Mouse (Mus musculus) forebrain, embryonic 14.5 days (tissue): Measurements from ENCODE around the gene Nrxn3. TPM values are rescaled to one million over a fixed set of nuclear protein-coding genes. Genes with fewer than 3 reads are reported as not detected.
A peak's percentile ranks its signal among the peaks of the same experiment; 100 is the strongest.

Experiments
- ATAC-seq: fragments of 200-750 bp; cut with Nextera tagmentation; 2 replicates; pipeline ENCODE4 v1.8.0; 2017; ENCODE audit warnings: mild to moderate bottlenecking, moderate library complexity
- DNase-seq: peaks from one replicate; pipeline ENCODE4 v3.0.0-alpha.2; 2015; ENCODE audit warnings: low spot score
- H3K27ac ChIP-seq: fragments of 300-500 bp; sonication (generic); 2 replicates; pipeline ENCODE4 v1.5.1; 2014; ENCODE audit warnings: low read depth, mild to moderate bottlenecking, control low read depth, low read length, moderate library complexity
- H3K27me3 ChIP-seq: fragments of 300-500 bp; sonication (generic); replicated peaks from 2 replicates; pipeline ENCODE4 v1.6.1; 2014; ENCODE audit warnings: low read length, control low read depth, mixed read lengths; ENCODE audit not compliant: control insufficient read depth, insufficient read depth
- H3K36me3 ChIP-seq: fragments of 300-500 bp; sonication (generic); 2 replicates; pipeline ENCODE4 v1.6.1; 2014; ENCODE audit warnings: low read length, control low read depth; ENCODE audit not compliant: control insufficient read depth, insufficient read depth
- H3K4me1 ChIP-seq: fragments of 300-500 bp; sonication (generic); 2 replicates; pipeline ENCODE4 v1.6.1; 2014; ENCODE audit warnings: antibody characterized with exemption, low read length, control low read depth; ENCODE audit not compliant: control insufficient read depth, insufficient read depth
- H3K4me2 ChIP-seq: fragments of 300-500 bp; sonication (generic); 2 replicates; pipeline ENCODE4 v1.6.1; 2014; ENCODE audit warnings: mild to moderate bottlenecking, control low read depth, low read length
- H3K4me3 ChIP-seq: fragments of 300-500 bp; sonication (generic); 2 replicates; pipeline ENCODE4 v1.5.1; 2014; ENCODE audit warnings: low read depth, low read length, control low read depth
- H3K9ac ChIP-seq: fragments of 300-500 bp; sonication (generic); 2 replicates; pipeline ENCODE4 v1.6.1; 2014; ENCODE audit warnings: mild to moderate bottlenecking, low read length, control low read depth, moderate library complexity
- H3K9me3 ChIP-seq: fragments of 300-500 bp; sonication (generic); replicated peaks from 2 replicates; pipeline ENCODE4 v1.6.1; 2016; ENCODE audit warnings: low read length, control low read depth, mixed read lengths; ENCODE audit not compliant: control insufficient read depth
- WGBS: fragments of 180-500 bp; shearing (Covaris S2); extraction: QIAGEN DNeasy Blood & Tissue Kit; methylation state at CpG from one replicate; pipeline ENCODE4 v1.1.7; 2014; 5-methylcytosine and 5-hydroxymethylcytosine counted together
- polyA plus RNA-seq: library from polyadenylated mRNA; unstranded; fragments of >200 nt; fragmentation: Nextera tagmentation; extraction: Ambion mirVana; gene quantifications from 2 replicates; pipeline ENCODE4 v1.2.1, GENCODE M21; 2014

Gene Nrxn3
- polyA plus RNA-seq, 1 experiment from 2014 or later: 39.6 TPM

GRCm38 (mm10) chr12:88793314-88793713, 70.6 kb downstream of the Nrxn3 start:
- 57% methylated on average over 1 of the region's 1 CpGs for WGBS
- H3K4me3 ChIP-seq: no peak overlapping the region

GRCm38 (mm10) chr12:88800990-88801655, 78.4 kb downstream of the Nrxn3 start:
- no peaks in the 10 kb centered on the region for H3K9me3 ChIP-seq
- no peak overlapping the region for H3K4me3 ChIP-seq
- peak; percentile 96 for DNase-seq
- H3K4me2 ChIP-seq: peak overlapping the region; percentile 36
- 0% methylated on average over 6 of the region's 6 CpGs for WGBS
- H3K27me3 ChIP-seq: no peaks in the 10 kb centered on the region
- no peaks in the 10 kb centered on the region for H3K36me3 ChIP-seq
- H3K9ac ChIP-seq: peak overlapping the region; percentile 9; the same call in 1 of the 2 replicates
- H3K4me1 ChIP-seq: peaks cover 26% of the 10 kb centered on the region
- peak; percentile 96 for ATAC-seq
- H3K27ac ChIP-seq: peak overlapping the region; percentile 91

More at GRCm38 (mm10) chr12:88793314-88793713, 70.6 kb downstream of the Nrxn3 start:
- Histone ChIP-seq H3K36me3 (peaks cover 12% of the 10 kb centered on the region), H3K9ac (no peak overlapping the region), H3K27me3 (no peaks in the 10 kb centered on the region), H3K4me1 (no peaks in the 10 kb centered on the region), H3K27ac (no peak overlapping the region), H3K4me2 (no peak overlapping the region), H3K9me3 (no peaks in the 10 kb centered on the region)
- DNase-seq (no peak), ATAC-seq (no peak)

GRCm38 (mm10) chr12:88801656-88802007, 79.0 kb downstream of the Nrxn3 start:
- Histone ChIP-seq H3K27ac (peak overlapping the region; percentile 91), H3K9me3 (no peaks in the 10 kb centered on the region), H3K4me1 (peaks cover 26% of the 10 kb centered on the region), H3K4me3 (no peak overlapping the region), H3K36me3 (no peaks in the 10 kb centered on the region), H3K9ac (no peak overlapping the region), H3K27me3 (no peaks in the 10 kb centered on the region), H3K4me2 (no peak overlapping the region; the same call in 1 of the 2 replicates)
- WGBS: 0% methylated on average over 1 of the region's 1 CpGs
- no peak for ATAC-seq
- no peak for DNase-seq

GRCm38 (mm10) chr12:88808947-88809346, 86.3 kb downstream of the Nrxn3 start:
- H3K36me3 ChIP-seq: no peaks in the 10 kb centered on the region
- no peak overlapping the region for H3K4me2 ChIP-seq
- no peaks in the 10 kb centered on the region; the same call in 1 of the 2 replicates for H3K4me1 ChIP-seq
- no peaks in the 10 kb centered on the region for H3K9me3 ChIP-seq
- no peaks in the 10 kb centered on the region for H3K27me3 ChIP-seq
- no peak overlapping the region for H3K27ac ChIP-seq
- DNase-seq (no peak), ATAC-seq (no peak)
- no peak overlapping the region for H3K9ac ChIP-seq
- 95% methylated on average over 1 of the region's 1 CpGs for WGBS
- no peak overlapping the region for H3K4me3 ChIP-seq

- Histone ChIP-seq H3K36me3 (no peaks in the 10 kb centered on the region), H3K9me3 (no peaks in the 10 kb centered on the region), H3K9ac (no peak overlapping the region), H3K27me3 (no peaks in the 10 kb centered on the region), H3K4me3 (no peak overlapping the region), H3K4me2 (no peak overlapping the region), H3K27ac (no peak overlapping the region), H3K4me1 (no peaks in the 10 kb centered on the region; the same call in 1 of the 2 replicates)
- DNase-seq (no peak), ATAC-seq (0 out of 2 replicates have a peak, but pooled peaks have one; percentile 23)
- WGBS: 59% methylated on average over 5 of the region's 5 CpGs
Observed at GRCm38 (mm10) chr12:88812173-88812572, 89.5 kb downstream of the Nrxn3 start.

- Histone ChIP-seq H3K4me1 (peaks cover 9% of the 10 kb centered on the region; the same call in 1 of the 2 replicates), H3K4me2 (no peak overlapping the region), H3K36me3 (no peaks in the 10 kb centered on the region), H3K9ac (no peak overlapping the region), H3K27ac (no peak overlapping the region), H3K27me3 (no peaks in the 10 kb centered on the region), H3K9me3 (no peaks in the 10 kb centered on the region), H3K4me3 (no peak overlapping the region)
- WGBS: 86% methylated on average over 5 of the region's 5 CpGs
- ATAC-seq (no peak), DNase-seq (no peak)
Observed at GRCm38 (mm10) chr12:88816865-88817264, 94.2 kb downstream of the Nrxn3 start.

GRCm38 (mm10) chr12:88818622-88819334, 96.1 kb downstream of the Nrxn3 start:
- H3K36me3 ChIP-seq: no peaks in the 10 kb centered on the region
- no peak for ATAC-seq
- H3K4me1 ChIP-seq: peaks cover 9% of the 10 kb centered on the region; the same call in 1 of the 2 replicates
- no peak overlapping the region for H3K4me2 ChIP-seq
- no peaks in the 10 kb centered on the region for H3K9me3 ChIP-seq
- DNase-seq: no peak
- H3K9ac ChIP-seq: no peak overlapping the region
- WGBS: 78% methylated on average over 4 of the region's 4 CpGs
- H3K27me3 ChIP-seq: no peaks in the 10 kb centered on the region
- no peak overlapping the region for H3K4me3 ChIP-seq
- H3K27ac ChIP-seq: no peak overlapping the region

GRCm38 (mm10) chr12:88819335-88819709, 96.6 kb downstream of the Nrxn3 start:
- DNase-seq (no peak), ATAC-seq (no peak)
- whole genome bisulfite sequencing: 71% methylated on average over 5 of the region's 5 CpGs
- H3K9ac ChIP-seq: no peak overlapping the region
- H3K9me3 ChIP-seq: no peaks in the 10 kb centered on the region
- no peak overlapping the region for H3K27ac ChIP-seq
- H3K36me3 ChIP-seq: no peaks in the 10 kb centered on the region
- no peak overlapping the region for H3K4me3 ChIP-seq
- H3K4me2 ChIP-seq: no peak overlapping the region
- no peaks in the 10 kb centered on the region for H3K27me3 ChIP-seq
- peaks cover 9% of the 10 kb centered on the region; the same call in 1 of the 2 replicates for H3K4me1 ChIP-seq

- Histone ChIP-seq H3K4me1 (peaks cover 9% of the 10 kb centered on the region; the same call in 1 of the 2 replicates), H3K4me2 (no peak overlapping the region), H3K9ac (no peak overlapping the region), H3K27me3 (no peaks in the 10 kb centered on the region), H3K4me3 (no peak overlapping the region), H3K36me3 (no peaks in the 10 kb centered on the region), H3K9me3 (no peaks in the 10 kb centered on the region), H3K27ac (no peak overlapping the region)
- no peak for ATAC-seq
- no peak for DNase-seq
- WGBS: 14% methylated on average over 3 of the region's 3 CpGs
Observed at GRCm38 (mm10) chr12:88820131-88820530, 97.5 kb downstream of the Nrxn3 start.
